Mouse (Mus musculus) kidney, embryonic 16.5 days (tissue): ENCODE data around the gene Col13a1. TPM values are rescaled to one million over a fixed set of nuclear protein-coding genes. Genes with fewer than 3 reads are reported as not detected.

Source experiments
- ATAC-seq: fragments of 200-750 bp; cut with Nextera tagmentation; 2 replicates; pipeline ENCODE4 v1.8.0; 2017; ENCODE audit warnings: moderate TSS enrichment; ENCODE audit not compliant: low FRiP score, low TSS enrichment
- H3K27ac ChIP-seq: fragments of 300-500 bp; sonication (generic); 2 replicates; pipeline ENCODE4 v1.5.1; 2014; ENCODE audit warnings: low read length
- H3K27me3 ChIP-seq: fragments of 300-500 bp; sonication (generic); 2 replicates; pipeline ENCODE4 v1.6.1; 2014; ENCODE audit warnings: low read length, control low read depth, mixed read lengths; ENCODE audit not compliant: insufficient read depth
- H3K36me3 ChIP-seq: fragments of 300-500 bp; sonication (generic); 2 replicates; pipeline ENCODE4 v1.6.1; 2014; ENCODE audit warnings: low read length, control low read depth, mixed read lengths; ENCODE audit not compliant: insufficient read depth
- H3K4me1 ChIP-seq: fragments of 300-500 bp; sonication (generic); 2 replicates; pipeline ENCODE4 v1.6.1; 2014; ENCODE audit warnings: low read length, control low read depth, mixed read lengths; ENCODE audit not compliant: insufficient read depth
- H3K4me2 ChIP-seq: fragments of 300-500 bp; sonication (generic); replicated peaks from 2 replicates; pipeline ENCODE4 v1.6.1; 2014; ENCODE audit warnings: low read depth, low read length
- H3K4me3 ChIP-seq: fragments of 300-500 bp; sonication (generic); 2 replicates; pipeline ENCODE4 v1.5.1; 2014; ENCODE audit warnings: mild to moderate bottlenecking, low read length
- H3K9ac ChIP-seq: fragments of 300-500 bp; sonication (generic); replicated peaks from 2 replicates; pipeline ENCODE4 v1.6.1; 2014; ENCODE audit warnings: low read length
- H3K9me3 ChIP-seq: fragments of 300-500 bp; sonication (generic); 2 replicates; pipeline ENCODE4 v1.6.1; 2016; ENCODE audit warnings: low read length, control low read depth
- WGBS: fragments of 180-500 bp; shearing (Covaris S2); extraction: QIAGEN DNeasy Blood & Tissue Kit; methylation state at CpG from one replicate; pipeline ENCODE4 v1.1.7; 2014; 5-methylcytosine and 5-hydroxymethylcytosine counted together
- polyA plus RNA-seq: library from polyadenylated mRNA; unstranded; fragments of >200 nt; fragmentation: Nextera tagmentation; extraction: Ambion mirVana; gene quantifications from 2 replicates; pipeline ENCODE4 v1.2.1, GENCODE M21; 2015

The Col13a1 gene
- polyA plus RNA-seq, 1 experiment from 2014 or later, result 6.7 TPM

DNA sequence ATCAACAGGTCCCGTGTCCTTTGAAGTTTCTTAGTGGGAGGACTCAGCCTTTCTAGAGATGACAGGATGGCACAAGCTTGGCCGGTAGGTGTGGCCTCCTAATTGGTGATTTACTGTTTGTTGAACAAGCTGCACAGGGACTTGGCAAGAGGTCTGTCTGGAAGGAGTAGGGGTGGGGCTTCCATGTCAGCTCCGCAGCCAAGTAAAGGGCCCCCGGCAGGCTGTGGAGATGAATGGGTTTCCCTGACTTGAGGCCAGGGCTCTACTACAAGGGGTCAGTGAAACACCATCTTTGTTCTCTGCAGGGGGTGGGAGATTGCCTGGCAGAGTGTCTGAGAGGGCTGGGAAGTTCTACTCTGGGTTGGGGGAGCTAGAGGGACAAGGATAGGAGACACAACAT lies 99.5 kb downstream of the Col13a1 start:
- WGBS, result 8% methylated on average over 4 of the region's 4 CpGs
- Histone ChIP-seq H3K27ac (no peak overlapping the region), H3K4me2 (no peak overlapping the region)

DNA sequence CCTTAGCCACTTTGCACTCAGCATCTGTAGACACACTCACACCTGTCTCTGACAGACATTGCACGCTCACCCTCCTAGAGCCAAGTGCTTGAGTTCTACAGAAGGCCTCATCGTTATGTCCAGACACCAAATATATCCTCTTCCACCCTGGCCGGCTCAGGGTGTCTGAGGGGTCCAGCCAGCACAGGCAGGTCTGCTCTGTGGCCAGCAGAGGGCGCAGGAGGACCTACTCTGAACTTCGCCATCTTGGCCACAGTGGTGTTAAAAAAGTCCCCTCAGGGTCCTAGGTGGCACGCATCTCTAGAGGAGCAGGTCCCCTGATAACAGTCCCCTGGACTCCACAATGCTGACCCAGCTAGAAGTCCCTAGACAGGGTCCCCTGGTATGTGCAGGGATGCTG lies 101.1 kb downstream of the Col13a1 start:
- H3K36me3 ChIP-seq, result no peaks in the 10 kb centered on the region
- H3K9ac ChIP-seq, result no peak overlapping the region
- H3K4me2 ChIP-seq, result no peak overlapping the region
- WGBS, result 10% methylated on average over 6 of the region's 6 CpGs
- H3K4me1 ChIP-seq, result peaks cover 28% of the 10 kb centered on the region
- H3K9me3 ChIP-seq, result no peaks in the 10 kb centered on the region
- no peaks in the 10 kb centered on the region for H3K27me3 ChIP-seq
- no peak overlapping the region for H3K27ac ChIP-seq
- H3K4me3 ChIP-seq, result no peak overlapping the region
- peak; percentile 52 for ATAC-seq

More for the DNA sequence above, 99.5 kb downstream of the Col13a1 start:
- no peaks in the 10 kb centered on the region for H3K9me3 ChIP-seq
- peak; percentile 66 for ATAC-seq
- no peak overlapping the region for H3K9ac ChIP-seq
- no peaks in the 10 kb centered on the region for H3K36me3 ChIP-seq
- H3K4me1 ChIP-seq, result peaks cover 21% of the 10 kb centered on the region
- H3K27me3 ChIP-seq, result no peaks in the 10 kb centered on the region
- no peak overlapping the region for H3K4me3 ChIP-seq

DNA sequence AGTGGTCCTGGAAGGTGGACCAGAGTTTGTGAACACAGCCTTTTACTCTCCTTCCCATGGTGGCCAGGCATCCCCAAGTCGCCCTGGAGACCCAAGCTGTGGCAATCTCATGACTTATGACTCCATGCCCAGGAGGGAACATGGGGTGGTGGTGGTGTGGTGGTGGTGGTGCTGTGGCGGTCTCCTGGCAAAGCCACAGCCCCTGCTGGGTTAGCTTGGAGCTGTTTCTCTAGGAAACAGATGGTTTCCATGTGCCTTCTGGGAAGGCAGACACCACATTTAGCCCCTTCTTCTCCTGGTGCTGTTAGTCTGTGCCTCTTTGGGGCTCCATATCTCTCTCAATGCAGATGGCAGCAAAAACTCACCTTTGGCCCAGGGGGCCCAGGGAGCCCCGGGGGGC lies 109.1 kb downstream of the Col13a1 start:
- Histone ChIP-seq H3K4me1 (peaks cover 17% of the 10 kb centered on the region), H3K4me3 (no peak overlapping the region), H3K4me2 (no peak overlapping the region), H3K9me3 (no peaks in the 10 kb centered on the region), H3K9ac (no peak overlapping the region), H3K36me3 (no peaks in the 10 kb centered on the region), H3K27me3 (no peaks in the 10 kb centered on the region), H3K27ac (no peak overlapping the region)
- WGBS, result 84% methylated on average over 3 of the region's 3 CpGs
- ATAC-seq, result no peak

DNA sequence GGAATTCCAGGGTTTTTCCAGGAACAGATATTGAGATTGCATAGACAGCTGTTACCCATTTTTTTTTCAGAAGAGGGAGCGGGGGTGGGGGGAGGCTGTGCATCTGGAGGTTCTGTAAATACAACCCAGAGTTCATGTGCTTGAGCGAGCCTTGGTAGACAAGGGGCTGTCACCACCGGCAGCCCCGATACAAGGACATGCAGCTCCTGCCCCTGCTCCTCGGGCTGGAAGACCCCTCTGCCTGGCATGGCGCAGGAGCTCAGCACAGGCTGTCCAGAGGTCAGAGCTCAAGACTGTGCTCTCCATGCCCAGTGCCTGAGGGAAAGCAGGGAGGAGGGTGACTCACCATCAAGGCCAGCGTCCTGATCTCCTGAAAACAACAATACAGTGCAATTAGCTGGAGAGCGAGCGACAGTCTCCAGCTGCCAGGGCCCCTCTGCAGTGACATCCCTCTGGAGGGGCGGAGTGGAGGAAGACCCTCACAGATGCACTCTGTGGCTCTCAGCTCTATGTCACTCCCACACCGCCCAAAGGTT lies 112.8 kb downstream of the Col13a1 start:
- Histone ChIP-seq H3K9ac (no peak overlapping the region), H3K27ac (peak overlapping the region; percentile 45; the same call in 1 of the 2 replicates), H3K9me3 (peaks cover 21% of the 10 kb centered on the region), H3K4me3 (no peak overlapping the region), H3K4me2 (no peak overlapping the region), H3K36me3 (peaks cover 14% of the 10 kb centered on the region), H3K4me1 (peaks cover 10% of the 10 kb centered on the region; the same call in 1 of the 2 replicates), H3K27me3 (no peaks in the 10 kb centered on the region)
- ATAC-seq, result peak; percentile 73
- WGBS, result 34% methylated on average over 11 of the region's 11 CpGs

DNA sequence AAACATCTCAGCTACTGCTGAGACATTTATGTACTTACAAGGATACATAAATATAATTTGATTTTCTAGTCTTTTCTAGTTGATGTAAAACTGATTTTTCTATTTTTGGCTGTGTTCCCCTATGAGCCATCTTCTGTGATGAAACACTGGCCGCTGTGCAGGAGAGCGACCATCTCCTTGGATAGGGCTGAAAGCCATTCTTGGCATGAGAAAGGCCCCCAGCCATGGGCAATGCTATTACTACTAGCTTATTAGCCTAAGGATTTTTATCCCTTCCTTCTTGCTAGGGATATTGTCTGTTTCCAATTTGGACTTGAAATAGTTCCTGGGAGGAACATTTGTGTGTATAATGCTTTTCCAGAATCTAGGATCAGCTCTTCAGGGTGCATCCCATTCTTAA lies 119.5 kb downstream of the Col13a1 start:
- ATAC-seq, result no peak
- H3K9me3 ChIP-seq, result peaks cover 21% of the 10 kb centered on the region
- no peak overlapping the region for H3K27ac ChIP-seq
- H3K4me2 ChIP-seq, result no peak overlapping the region
- H3K4me1 ChIP-seq, result no peaks in the 10 kb centered on the region
- H3K27me3 ChIP-seq, result no peaks in the 10 kb centered on the region
- WGBS, result 96% methylated on average over 2 of the region's 2 CpGs
- no peak overlapping the region for H3K4me3 ChIP-seq
- H3K9ac ChIP-seq, result no peak overlapping the region
- H3K36me3 ChIP-seq, result peaks cover 14% of the 10 kb centered on the region

DNA sequence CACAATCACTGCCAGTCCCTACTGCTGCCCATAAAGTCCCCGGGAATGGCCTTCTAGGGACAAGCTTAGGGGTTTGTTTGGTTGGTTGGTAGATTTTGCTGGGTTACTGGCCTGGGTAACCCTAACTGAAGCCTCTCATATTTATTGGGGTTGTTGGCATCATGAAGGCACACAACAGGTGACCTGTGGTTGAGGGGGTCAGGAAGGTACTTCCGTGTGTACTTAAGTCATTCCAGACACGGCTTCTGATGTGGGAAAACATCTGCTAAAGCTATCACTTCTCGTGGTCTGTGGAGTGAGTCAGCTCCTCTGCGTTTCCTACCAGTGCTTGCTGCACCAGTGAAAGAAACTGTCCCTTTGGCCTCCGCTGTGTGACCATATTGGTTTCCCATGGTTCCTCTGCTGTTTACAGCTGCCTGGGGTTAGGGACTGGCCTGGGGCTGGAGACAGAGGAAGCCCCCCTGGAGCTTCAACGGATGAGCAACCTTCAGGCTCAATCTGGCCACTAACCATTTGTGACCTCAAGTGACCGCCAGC lies 123.7 kb downstream of the Col13a1 start:
- no peak overlapping the region for H3K4me3 ChIP-seq
- H3K4me1 ChIP-seq, result no peaks in the 10 kb centered on the region
- no peaks in the 10 kb centered on the region for H3K27me3 ChIP-seq
- no peak overlapping the region for H3K9ac ChIP-seq
- ATAC-seq, result no peak
- no peak overlapping the region for H3K27ac ChIP-seq
- no peaks in the 10 kb centered on the region for H3K36me3 ChIP-seq
- 55% methylated on average over 8 of the region's 8 CpGs for WGBS
- no peaks in the 10 kb centered on the region for H3K9me3 ChIP-seq
- H3K4me2 ChIP-seq, result no peak overlapping the region

DNA sequence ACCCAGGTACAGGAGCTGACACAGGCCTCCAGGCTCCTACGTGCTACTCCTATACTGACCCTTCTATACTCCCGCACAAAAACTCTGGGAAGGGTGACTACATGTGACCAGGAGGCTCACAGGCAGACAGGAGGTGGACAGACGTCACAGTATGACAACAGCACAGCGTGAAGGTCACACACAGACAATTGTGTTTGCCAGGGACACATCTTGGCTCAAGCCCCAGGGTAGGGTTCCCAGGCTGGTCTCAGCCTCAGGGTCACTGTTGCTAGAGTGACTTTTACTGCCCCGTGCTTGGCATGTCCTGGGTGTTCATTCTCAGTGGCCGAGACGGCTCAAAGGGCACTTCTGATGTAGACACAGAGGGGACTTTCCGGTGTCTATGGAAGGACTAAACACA lies 126.1 kb downstream of the Col13a1 start:
- Histone ChIP-seq H3K27me3 (no peaks in the 10 kb centered on the region), H3K9me3 (no peaks in the 10 kb centered on the region), H3K4me3 (no peak overlapping the region), H3K36me3 (no peaks in the 10 kb centered on the region), H3K4me1 (peaks cover 4% of the 10 kb centered on the region; the same call in 1 of the 2 replicates), H3K4me2 (no peak overlapping the region), H3K27ac (no peak overlapping the region), H3K9ac (no peak overlapping the region)
- ATAC-seq, result no peak
- 88% methylated on average over 8 of the region's 8 CpGs for WGBS

DNA sequence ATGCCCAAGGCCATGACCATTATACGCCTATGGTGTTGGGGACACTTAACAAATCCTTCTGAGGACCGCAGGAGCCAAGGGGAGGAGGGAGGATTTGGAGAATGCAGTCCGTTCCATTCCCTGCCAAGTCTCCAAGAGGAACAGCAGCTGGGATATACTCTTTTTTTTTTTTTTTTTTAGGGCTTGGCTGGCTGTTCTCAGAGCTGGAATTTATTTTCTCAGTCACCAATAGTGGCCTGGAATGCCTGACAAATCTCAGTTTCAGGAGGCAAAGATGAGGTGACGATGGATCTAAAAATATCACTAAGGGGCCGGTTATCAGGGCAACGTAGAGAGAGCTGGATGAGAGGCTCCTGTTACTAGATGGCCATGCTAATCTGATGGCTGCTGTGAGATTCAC lies 130.4 kb downstream of the Col13a1 start:
- Histone ChIP-seq H3K27me3 (no peaks in the 10 kb centered on the region), H3K27ac (peak overlapping the region; percentile 23; the same call in 1 of the 2 replicates), H3K4me1 (peaks cover 4% of the 10 kb centered on the region; the same call in 1 of the 2 replicates), H3K4me2 (no peak overlapping the region), H3K9me3 (no peaks in the 10 kb centered on the region), H3K9ac (no peak overlapping the region), H3K4me3 (no peak overlapping the region), H3K36me3 (no peaks in the 10 kb centered on the region)
- no peak; the same call in 1 of the 2 replicates for ATAC-seq
- WGBS, result 62% methylated on average over 6 of the region's 6 CpGs

DNA sequence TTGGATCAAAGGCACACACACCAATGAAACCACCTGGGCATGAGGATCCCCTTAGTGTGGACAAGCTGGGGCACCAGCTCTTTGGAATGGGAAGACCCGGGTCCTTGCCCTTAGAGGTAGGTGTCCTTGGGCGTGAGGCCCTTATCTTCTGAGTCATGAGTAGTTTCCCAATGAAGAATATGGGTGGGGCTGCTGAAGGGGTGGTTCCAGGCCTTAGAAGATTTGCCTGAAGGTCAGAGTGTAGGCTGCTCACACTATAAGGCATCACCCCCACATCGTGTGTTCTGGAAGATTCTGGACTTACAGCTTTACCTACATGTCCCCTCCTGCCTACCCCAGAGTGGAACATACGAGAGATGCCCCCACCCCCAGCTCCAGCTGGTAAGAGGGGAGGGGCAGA lies 133.4 kb downstream of the Col13a1 start:
- Histone ChIP-seq H3K27me3 (no peaks in the 10 kb centered on the region), H3K36me3 (no peaks in the 10 kb centered on the region), H3K4me1 (peaks cover 4% of the 10 kb centered on the region; the same call in 1 of the 2 replicates), H3K4me2 (no peak overlapping the region), H3K9ac (no peak overlapping the region), H3K9me3 (no peaks in the 10 kb centered on the region), H3K4me3 (no peak overlapping the region), H3K27ac (no peak overlapping the region)
- no peak for ATAC-seq
- WGBS, result 82% methylated on average over 4 of the region's 4 CpGs

DNA sequence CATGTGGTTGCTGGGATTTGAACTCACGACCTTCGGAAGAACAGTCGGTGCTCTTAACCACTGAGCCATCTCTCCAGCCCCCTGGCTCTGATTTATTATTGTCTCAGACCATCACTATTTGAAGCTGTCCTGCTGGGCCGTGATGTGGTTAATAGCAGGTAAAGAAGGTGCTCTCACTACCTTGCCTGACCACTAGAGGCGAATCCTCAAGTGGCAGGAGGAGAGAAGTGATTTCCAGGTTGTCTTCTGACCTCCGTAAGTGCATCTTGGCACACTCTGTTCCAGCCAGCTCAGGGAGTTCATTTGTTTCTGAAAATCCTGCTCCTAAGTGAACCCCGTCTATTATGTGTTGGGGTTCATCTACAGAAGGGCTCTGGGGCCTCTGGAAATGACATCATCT lies 134.4 kb downstream of the Col13a1 start:
- 78% methylated on average over 7 of the region's 7 CpGs for WGBS
- H3K27ac ChIP-seq, result no peak overlapping the region
- no peaks in the 10 kb centered on the region for H3K27me3 ChIP-seq
- no peak overlapping the region for H3K9ac ChIP-seq
- no peak for ATAC-seq
- H3K9me3 ChIP-seq, result no peaks in the 10 kb centered on the region
- H3K4me1 ChIP-seq, result peaks cover 3% of the 10 kb centered on the region; the same call in 1 of the 2 replicates
- H3K36me3 ChIP-seq, result no peaks in the 10 kb centered on the region
- no peak overlapping the region for H3K4me2 ChIP-seq
- no peak overlapping the region for H3K4me3 ChIP-seq
